Mouse (Mus musculus) heart, postnatal 0 days (tissue): Measurements from ENCODE around the gene Chil1.

ENCODE experiments used
- CTCF ChIP-seq: IDR thresholded peaks from 2 replicates; pipeline ENCODE4 v1.5.1; 2016; ENCODE audit warnings: antibody characterized with exemption, control low read depth, low read depth
- EP300 ChIP-seq: IDR thresholded peaks from 2 replicates; pipeline ENCODE4 v1.6.1; 2016; ENCODE audit warnings: antibody characterized with exemption, low read depth

DNA sequence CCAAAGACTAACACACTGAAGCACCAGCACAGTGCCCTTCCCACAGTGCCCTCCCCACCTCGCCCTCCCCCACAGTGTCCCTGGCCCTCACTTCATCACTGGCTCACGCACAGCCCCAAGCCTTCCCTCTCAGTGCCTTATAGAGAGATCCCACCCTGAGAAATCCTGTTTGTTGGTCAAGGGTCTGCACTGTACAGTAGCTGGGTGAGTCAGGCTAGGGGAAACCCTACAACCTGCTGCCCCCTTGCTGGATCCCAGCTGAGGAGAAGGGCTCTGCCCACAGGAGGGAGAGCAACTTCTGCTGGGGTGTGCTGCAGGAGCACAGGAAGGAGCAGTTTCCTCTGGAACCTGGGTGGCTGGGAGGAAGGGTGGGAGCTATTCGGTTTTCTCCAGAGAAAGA lies 54.2 kb downstream of the Chil1 start:
- TF ChIP-seq CTCF = no peak
- TF ChIP-seq EP300 = no peak
